Mouse (Mus musculus) erythroblast, embryonic 14.5 days (primary cell): ENCODE measurements at regions not wholly inside any gene's neighbourhood (a gene's known extent, or its start where the extent isn't known, plus 50 kb on each side); places are given as distances from the start of the nearest gene placed in this dataset.

ENCODE experiments used
- GATA1 ChIP-seq: IDR thresholded peaks from 2 replicates; pipeline ENCODE4 v1.6.1; 2012; ENCODE audit warnings: low read length, inconsistent platforms, mixed read lengths
- TAL1 ChIP-seq: IDR thresholded peaks from 3 replicates; pipeline ENCODE4 v1.6.1; 2012; ENCODE audit warnings: low read length, inconsistent platforms, mixed read lengths

GRCm38 (mm10) chr4:95398301-95398700 is 159.0 kb upstream of the Fggy start:
- no peak for TF ChIP-seq GATA1
- no peak for TF ChIP-seq TAL1
